Mouse (Mus musculus): ENCODE results near the gene Rai1.

DNA sequence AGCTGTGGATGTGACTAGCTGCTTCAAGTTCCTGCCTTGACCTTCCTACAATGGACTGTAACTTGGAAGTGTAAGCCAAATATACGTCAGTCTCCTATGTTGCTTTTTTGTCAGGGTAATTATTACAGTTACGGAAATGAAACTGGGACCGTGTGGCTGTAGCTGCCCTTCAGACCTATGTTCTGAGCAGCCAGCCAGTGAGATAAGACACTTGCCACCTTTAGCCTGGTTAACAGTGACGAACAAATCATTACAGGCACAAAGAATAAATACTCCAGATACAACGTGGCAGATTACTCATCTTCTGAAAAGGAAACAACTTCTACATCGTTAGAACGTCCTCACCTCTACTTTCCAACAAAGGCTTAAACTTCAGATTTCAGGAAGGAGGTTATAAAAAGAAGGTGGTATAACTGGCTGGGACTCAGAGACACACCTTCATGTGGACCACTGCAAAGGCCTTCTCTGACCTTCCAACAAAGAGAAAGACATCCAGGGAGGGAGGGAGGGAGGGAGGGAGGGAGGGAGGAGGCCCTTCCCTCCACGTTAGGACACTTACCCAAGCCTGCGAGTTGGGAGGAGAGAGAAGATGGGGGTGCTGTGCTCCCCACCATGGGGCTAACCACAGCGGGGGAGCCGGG lies 139.8 kb downstream of the Rai1 start:
- no peak for TF ChIP-seq HCFC1 (IDR thresholded peaks at IDR 0.05; ENCODE audit: low read depth, low read length)
- no peak for TF ChIP-seq GABPA (IDR thresholded peaks at IDR 0.05; ENCODE audit: insufficient replicate concordance, low read depth, low read length)
- TF ChIP-seq TBP (conservative IDR thresholded peaks at IDR 0.05; ENCODE audit: low read depth, low read length), result no peak
- TF ChIP-seq EP300 (IDR thresholded peaks at IDR 0.05; ENCODE audit: low read length), result no peak
- no peak for TF ChIP-seq POLR2A (IDR thresholded peaks at IDR 0.05; ENCODE audit: low read depth, low read length)
- TF ChIP-seq MYC (IDR thresholded peaks at IDR 0.05; ENCODE audit: low read depth, low read length), result no peak
- no peak for TF ChIP-seq RCOR1 (conservative IDR thresholded peaks at IDR 0.05; ENCODE audit: low read depth, low read length)
- no peak for TF ChIP-seq SMC3 (IDR thresholded peaks at IDR 0.05; ENCODE audit: low read depth, low read length)
- TF ChIP-seq PAX5 (IDR thresholded peaks at IDR 0.05; ENCODE audit: low read length), result no peak
- no peak for TF ChIP-seq KAT2A (IDR thresholded peaks at IDR 0.05; ENCODE audit: insufficient replicate concordance, low read length)

Data from CH12.LX (cell line).